Mouse (Mus musculus) heart, postnatal 0 days (tissue): ENCODE measurements at regions not wholly inside any gene's neighbourhood (a gene's known extent, or its start where the extent isn't known, plus 50 kb on each side); places are given as distances from the start of the nearest gene placed in this dataset.

Experiments used
- ATAC-seq: fragments of 200-750 bp; cut with Nextera tagmentation; 2 replicates; pipeline ENCODE4 v1.8.0; 2017; ENCODE audit warnings: low read depth, moderate number of reproducible peaks, moderate library complexity; ENCODE audit not compliant: insufficient read depth
- DNase-seq: peaks from one replicate; pipeline ENCODE4 v3.0.0-alpha.2; 2016; ENCODE audit warnings: low spot score
- H3K27ac ChIP-seq: fragments of 300-500 bp; sonication (generic); 2 replicates; pipeline ENCODE4 v1.5.1; 2014; ENCODE audit warnings: low read depth, mild to moderate bottlenecking
- H3K27me3 ChIP-seq: fragments of 300-500 bp; sonication (generic); 2 replicates; pipeline ENCODE4 v1.6.1; 2014; ENCODE audit warnings: low read length, mixed read lengths; ENCODE audit not compliant: control insufficient read depth, insufficient read depth
- H3K36me3 ChIP-seq: fragments of 300-500 bp; sonication (generic); replicated peaks from 2 replicates; pipeline ENCODE4 v1.6.1; 2014; ENCODE audit warnings: low read length, mixed read lengths; ENCODE audit not compliant: control insufficient read depth, insufficient read depth
- H3K4me1 ChIP-seq: fragments of 300-500 bp; sonication (generic); 2 replicates; pipeline ENCODE4 v1.6.1; 2014; ENCODE audit warnings: antibody characterized with exemption; ENCODE audit not compliant: control insufficient read depth, insufficient read depth
- H3K4me2 ChIP-seq: fragments of 300-500 bp; sonication (generic); 2 replicates; pipeline ENCODE4 v1.6.1; 2014; ENCODE audit warnings: low read depth, mild to moderate bottlenecking, low read length, moderate library complexity
- H3K4me3 ChIP-seq: fragments of 300-500 bp; sonication (generic); 2 replicates; pipeline ENCODE4 v1.5.1; 2014; ENCODE audit warnings: low read depth, low read length
- H3K9ac ChIP-seq: fragments of 300-500 bp; sonication (generic); replicated peaks from 2 replicates; pipeline ENCODE4 v1.6.1; 2014; ENCODE audit warnings: low read depth, low read length, mixed read lengths
- H3K9me3 ChIP-seq: fragments of 300-500 bp; sonication (generic); replicated peaks from 2 replicates; pipeline ENCODE4 v1.6.1; 2016; ENCODE audit warnings: low read length; ENCODE audit not compliant: control insufficient read depth
- CTCF ChIP-seq: IDR thresholded peaks from 2 replicates; pipeline ENCODE4 v1.5.1; 2016; ENCODE audit warnings: antibody characterized with exemption, control low read depth, low read depth
- EP300 ChIP-seq: IDR thresholded peaks from 2 replicates; pipeline ENCODE4 v1.6.1; 2016; ENCODE audit warnings: antibody characterized with exemption, low read depth
- WGBS: fragments of 180-500 bp; shearing (Covaris S2); extraction: QIAGEN DNeasy Blood & Tissue Kit; methylation state at CpG from one replicate; pipeline ENCODE4 v1.1.7; 2014; 5-methylcytosine and 5-hydroxymethylcytosine counted together

- Histone ChIP-seq H3K27ac (no peak overlapping the region), H3K4me1 (no peaks in the 10 kb centered on the region), H3K4me2 (no peak overlapping the region), H3K27me3 (no peaks in the 10 kb centered on the region), H3K36me3 (no peaks in the 10 kb centered on the region), H3K9me3 (no peaks in the 10 kb centered on the region), H3K9ac (no peak overlapping the region), H3K4me3 (no peak overlapping the region)
- no peak for ATAC-seq
- 30% methylated on average over 10 of the region's 10 CpGs for WGBS
- DNase-seq: no peak
- TF ChIP-seq CTCF (no peak), EP300 (no peak)
These were observed 248.6 kb downstream of the Sec16b start for GRCm38 (mm10) chr1:157755015-157755649.

DNA sequence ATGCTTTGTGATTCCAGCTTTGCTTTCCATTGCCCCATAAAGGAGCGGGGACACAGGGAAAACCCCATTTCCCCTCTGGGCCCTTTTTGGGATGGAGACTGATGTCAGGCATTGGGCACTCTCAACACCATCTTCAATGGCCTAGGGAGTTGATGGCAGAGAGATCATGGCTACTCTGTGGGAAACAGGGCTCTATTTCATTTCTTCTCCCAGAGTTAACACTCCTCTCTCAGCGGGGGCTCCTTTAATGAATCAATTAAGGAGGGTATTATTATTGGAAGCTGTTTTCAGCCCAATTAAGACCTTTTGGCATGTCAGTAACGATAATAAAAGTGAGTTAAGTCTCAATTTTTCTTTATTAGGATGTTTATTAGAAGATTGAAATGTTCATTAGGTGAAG lies 250.4 kb downstream of the Sec16b start:
- H3K4me2 ChIP-seq: no peak overlapping the region
- 74% methylated on average over 3 of the region's 3 CpGs for WGBS
- no peak for TF ChIP-seq EP300
- TF ChIP-seq CTCF: no peak
- no peak overlapping the region for H3K4me3 ChIP-seq
- no peaks in the 10 kb centered on the region for H3K9me3 ChIP-seq
- H3K4me1 ChIP-seq: no peaks in the 10 kb centered on the region
- H3K9ac ChIP-seq: no peak overlapping the region
- ATAC-seq: no peak
- DNase-seq: no peak
- no peaks in the 10 kb centered on the region for H3K27me3 ChIP-seq
- H3K27ac ChIP-seq: no peak overlapping the region
- H3K36me3 ChIP-seq: no peaks in the 10 kb centered on the region

DNA sequence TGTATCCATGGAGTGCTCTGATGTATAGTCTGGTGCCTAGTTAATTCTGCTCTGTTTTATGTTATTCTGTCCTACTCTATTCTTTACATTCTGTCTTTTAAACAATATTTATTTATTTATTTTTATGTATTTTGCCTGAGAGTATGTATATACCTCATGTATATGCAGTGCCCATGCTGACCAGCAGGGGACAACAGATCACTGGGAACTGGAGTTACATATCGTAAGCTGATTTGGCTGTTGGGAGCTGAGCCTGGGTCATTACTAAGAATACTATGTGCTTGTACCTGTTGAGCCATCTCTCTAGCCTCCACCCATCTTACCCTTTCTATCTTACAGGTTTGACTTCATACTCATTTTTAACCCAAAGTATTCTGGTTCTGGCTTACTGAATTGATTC lies 251.8 kb downstream of the Sec16b start:
- 83% methylated on average over 1 of the region's 1 CpGs for WGBS
- DNase-seq: no peak
- Histone ChIP-seq H3K9me3 (no peaks in the 10 kb centered on the region), H3K27me3 (no peaks in the 10 kb centered on the region), H3K27ac (no peak overlapping the region), H3K4me3 (no peak overlapping the region), H3K4me2 (no peak overlapping the region), H3K36me3 (no peaks in the 10 kb centered on the region), H3K4me1 (no peaks in the 10 kb centered on the region), H3K9ac (no peak overlapping the region)
- TF ChIP-seq CTCF (no peak), EP300 (no peak)
- no peak for ATAC-seq

- Histone ChIP-seq H3K4me1 (no peaks in the 10 kb centered on the region), H3K9ac (no peak overlapping the region), H3K9me3 (no peaks in the 10 kb centered on the region), H3K27ac (no peak overlapping the region), H3K36me3 (no peaks in the 10 kb centered on the region), H3K4me2 (no peak overlapping the region), H3K27me3 (no peaks in the 10 kb centered on the region), H3K4me3 (no peak overlapping the region)
- DNase-seq: no peak
- 42% methylated on average over 6 of the region's 6 CpGs for WGBS
- TF ChIP-seq CTCF (no peak), EP300 (no peak)
- no peak for ATAC-seq
These were observed 261.7 kb downstream of the Sec16b start for GRCm38 (mm10) chr1:157768201-157768600.

GRCm38 (mm10) chr1:157797711-157798110 lies 291.2 kb downstream of the Sec16b start:
- no peak overlapping the region for H3K9ac ChIP-seq
- H3K27me3 ChIP-seq: no peaks in the 10 kb centered on the region
- H3K27ac ChIP-seq: no peak overlapping the region
- 79% methylated on average over 7 of the region's 7 CpGs for WGBS
- no peaks in the 10 kb centered on the region for H3K9me3 ChIP-seq
- no peak for ATAC-seq
- no peaks in the 10 kb centered on the region for H3K36me3 ChIP-seq
- H3K4me1 ChIP-seq: no peaks in the 10 kb centered on the region
- no peak overlapping the region for H3K4me3 ChIP-seq
- no peak overlapping the region for H3K4me2 ChIP-seq
- TF ChIP-seq CTCF: no peak
- DNase-seq: no peak
